Mouse (Mus musculus): ENCODE measurements around the gene Timm8b. TPM values are rescaled to one million over a fixed set of nuclear protein-coding genes. Genes with fewer than 3 reads are reported as not detected.

Timm8b gene
- polyA plus RNA-seq (2014; fragmentation: Nextera tagmentation; extraction: Ambion mirVana) = 301 and 326 TPM in 2 replicates

- Histone ChIP-seq H3K4me1 (ENCODE audit: control insufficient read depth, insufficient read depth, low read length) (peaks cover 3% of the 10 kb centered on the region; the same call in 1 of the 2 replicates), H3K36me3 (replicated peaks; ENCODE audit: control insufficient read depth, insufficient read depth, low read depth, low read length) (peaks cover 3% of the 10 kb centered on the region), H3K9me3 (replicated peaks; ENCODE audit: control insufficient read depth, low read length) (no peaks in the 10 kb centered on the region), H3K27ac (replicated peaks; ENCODE audit: low read depth, low read length) (peak within 1 kb of the TSS; percentile 70), H3K4me3 (ENCODE audit: low read depth, low read length) (peak within 1 kb of the TSS; percentile 87), H3K9ac (replicated peaks; ENCODE audit: low read length) (peak within 1 kb of the TSS; percentile 85), H3K4me2 (ENCODE audit: low read depth, low read length) (peak within 1 kb of the TSS; percentile 64), H3K27me3 (ENCODE audit: control insufficient read depth, insufficient read depth, low read length) (no peaks in the 10 kb centered on the region)
- under 1% methylated on average over 48 of the region's 48 CpGs for WGBS
- DNase-seq (ENCODE audit: low spot score) (peak; percentile 98), ATAC-seq (replicated peaks; ENCODE audit: insufficient number of reproducible peaks, low FRiP score, low TSS enrichment, low read depth) (peak; percentile 96)
Measured at GRCm38 (mm10) chr9:50603189-50603997, at the start of gene Timm8b, which contains the start of gene Sdhd. Gene Timm8b, plus strand, starts transcription at chr9:50603910. Gene Sdhd, minus strand, starts transcription at chr9:50603812.

GRCm38 (mm10) chr9:50554241-50555093, 49.2 kb upstream of the Timm8b start, which contains the start of gene Il18:
Gene Il18, plus strand, starts transcription at chr9:50554827.
- Histone ChIP-seq H3K4me1 (ENCODE audit: control insufficient read depth, insufficient read depth, low read length) (no peaks in the 10 kb centered on the region), H3K9ac (replicated peaks; ENCODE audit: low read length) (no peak within 1 kb of the TSS; the same call in 1 of the 2 replicates), H3K36me3 (replicated peaks; ENCODE audit: control insufficient read depth, insufficient read depth, low read depth, low read length) (no peaks in the 10 kb centered on the region), H3K4me2 (ENCODE audit: low read depth, low read length) (0 out of 2 replicates have a peak within 1 kb of the TSS, but pooled peaks have one; percentile 11), H3K27me3 (ENCODE audit: control insufficient read depth, insufficient read depth, low read length) (no peaks in the 10 kb centered on the region), H3K4me3 (ENCODE audit: low read depth, low read length) (no peak within 1 kb of the TSS), H3K27ac (replicated peaks; ENCODE audit: low read depth, low read length) (no peak within 1 kb of the TSS), H3K9me3 (replicated peaks; ENCODE audit: control insufficient read depth, low read length) (no peaks in the 10 kb centered on the region)
- DNase-seq (ENCODE audit: low spot score) (peak; percentile 54), ATAC-seq (replicated peaks; ENCODE audit: insufficient number of reproducible peaks, low FRiP score, low TSS enrichment, low read depth) (no peak)
- 23% methylated on average over 12 of the region's 12 CpGs for WGBS

- ATAC-seq (replicated peaks; ENCODE audit: insufficient number of reproducible peaks, low FRiP score, low TSS enrichment, low read depth) = no peak
- no peak within 1 kb of the TSS for H3K4me3 ChIP-seq (ENCODE audit: low read depth, low read length)
Measured at GRCm38 (mm10) chr9:50555094-50555446, 48.6 kb upstream of the Timm8b start, which contains the start of gene Bco2. Gene Bco2, minus strand, starts transcription at chr9:50555181.

GRCm38 (mm10) chr9:50561145-50561917, 42.4 kb upstream of the Timm8b start, which contains the start of gene Tex12:
Gene Tex12, minus strand, starts transcription at chr9:50561325.
- 84% methylated on average over 38 of the region's 38 CpGs for WGBS
- ATAC-seq (replicated peaks; ENCODE audit: insufficient number of reproducible peaks, low FRiP score, low TSS enrichment, low read depth) = no peak
- no peaks in the 10 kb centered on the region for H3K36me3 ChIP-seq (replicated peaks; ENCODE audit: control insufficient read depth, insufficient read depth, low read depth, low read length)
- no peaks in the 10 kb centered on the region for H3K9me3 ChIP-seq (replicated peaks; ENCODE audit: control insufficient read depth, low read length)
- H3K27me3 ChIP-seq (ENCODE audit: control insufficient read depth, insufficient read depth, low read length) = no peaks in the 10 kb centered on the region
- H3K9ac ChIP-seq (replicated peaks; ENCODE audit: low read length) = no peak within 1 kb of the TSS
- no peak for DNase-seq (ENCODE audit: low spot score)
- H3K4me1 ChIP-seq (ENCODE audit: control insufficient read depth, insufficient read depth, low read length) = no peaks in the 10 kb centered on the region
- H3K27ac ChIP-seq (replicated peaks; ENCODE audit: low read depth, low read length) = no peak within 1 kb of the TSS
- no peak within 1 kb of the TSS for H3K4me3 ChIP-seq (ENCODE audit: low read depth, low read length)
- H3K4me2 ChIP-seq (ENCODE audit: low read depth, low read length) = no peak within 1 kb of the TSS

More at GRCm38 (mm10) chr9:50555094-50555446, 48.6 kb upstream of the Timm8b start, which contains the start of gene Bco2:
- H3K27ac ChIP-seq (replicated peaks; ENCODE audit: low read depth, low read length) = no peak within 1 kb of the TSS
- no peak within 1 kb of the TSS; the same call in 1 of the 2 replicates for H3K9ac ChIP-seq (replicated peaks; ENCODE audit: low read length)
- H3K4me2 ChIP-seq (ENCODE audit: low read depth, low read length) = 0 out of 2 replicates have a peak within 1 kb of the TSS, but pooled peaks have one; percentile 11
- no peaks in the 10 kb centered on the region for H3K27me3 ChIP-seq (ENCODE audit: control insufficient read depth, insufficient read depth, low read length)
- no peak for DNase-seq (ENCODE audit: low spot score)
- no peaks in the 10 kb centered on the region for H3K4me1 ChIP-seq (ENCODE audit: control insufficient read depth, insufficient read depth, low read length)
- no peaks in the 10 kb centered on the region for H3K36me3 ChIP-seq (replicated peaks; ENCODE audit: control insufficient read depth, insufficient read depth, low read depth, low read length)
- WGBS = 16% methylated on average over 2 of the region's 2 CpGs
- H3K9me3 ChIP-seq (replicated peaks; ENCODE audit: control insufficient read depth, low read length) = no peaks in the 10 kb centered on the region

GRCm38 (mm10) chr9:50561918-50562360, 41.8 kb upstream of the Timm8b start:
- no peak overlapping the region for H3K4me2 ChIP-seq (ENCODE audit: low read depth, low read length)
- H3K27me3 ChIP-seq (ENCODE audit: control insufficient read depth, insufficient read depth, low read length) = no peaks in the 10 kb centered on the region
- no peak overlapping the region for H3K4me3 ChIP-seq (ENCODE audit: low read depth, low read length)
- WGBS = 78% methylated on average over 2 of the region's 2 CpGs
- ATAC-seq (replicated peaks; ENCODE audit: insufficient number of reproducible peaks, low FRiP score, low TSS enrichment, low read depth) = no peak
- no peak for DNase-seq (ENCODE audit: low spot score)
- no peaks in the 10 kb centered on the region for H3K9me3 ChIP-seq (replicated peaks; ENCODE audit: control insufficient read depth, low read length)
- no peaks in the 10 kb centered on the region for H3K36me3 ChIP-seq (replicated peaks; ENCODE audit: control insufficient read depth, insufficient read depth, low read depth, low read length)
- H3K9ac ChIP-seq (replicated peaks; ENCODE audit: low read length) = no peak overlapping the region
- no peak overlapping the region for H3K27ac ChIP-seq (replicated peaks; ENCODE audit: low read depth, low read length)
- H3K4me1 ChIP-seq (ENCODE audit: control insufficient read depth, insufficient read depth, low read length) = no peaks in the 10 kb centered on the region

- Histone ChIP-seq H3K27me3 (ENCODE audit: control insufficient read depth, insufficient read depth, low read length) (no peaks in the 10 kb centered on the region), H3K4me3 (ENCODE audit: low read depth, low read length) (no peak overlapping the region), H3K36me3 (replicated peaks; ENCODE audit: control insufficient read depth, insufficient read depth, low read depth, low read length) (no peaks in the 10 kb centered on the region), H3K4me1 (ENCODE audit: control insufficient read depth, insufficient read depth, low read length) (no peaks in the 10 kb centered on the region), H3K9ac (replicated peaks; ENCODE audit: low read length) (no peak overlapping the region), H3K4me2 (ENCODE audit: low read depth, low read length) (no peak overlapping the region), H3K27ac (replicated peaks; ENCODE audit: low read depth, low read length) (no peak overlapping the region), H3K9me3 (replicated peaks; ENCODE audit: control insufficient read depth, low read length) (no peaks in the 10 kb centered on the region)
- WGBS = 76% methylated on average over 7 of the region's 7 CpGs
- DNase-seq (ENCODE audit: low spot score) (no peak), ATAC-seq (replicated peaks; ENCODE audit: insufficient number of reproducible peaks, low FRiP score, low TSS enrichment, low read depth) (no peak)
Measured at GRCm38 (mm10) chr9:50565173-50565572, 38.5 kb upstream of the Timm8b start.

- Histone ChIP-seq H3K4me2 (ENCODE audit: low read depth, low read length) (no peak overlapping the region), H3K4me1 (ENCODE audit: control insufficient read depth, insufficient read depth, low read length) (no peaks in the 10 kb centered on the region), H3K36me3 (replicated peaks; ENCODE audit: control insufficient read depth, insufficient read depth, low read depth, low read length) (no peaks in the 10 kb centered on the region), H3K9ac (replicated peaks; ENCODE audit: low read length) (no peak overlapping the region), H3K27me3 (ENCODE audit: control insufficient read depth, insufficient read depth, low read length) (no peaks in the 10 kb centered on the region), H3K27ac (replicated peaks; ENCODE audit: low read depth, low read length) (no peak overlapping the region), H3K9me3 (replicated peaks; ENCODE audit: control insufficient read depth, low read length) (no peaks in the 10 kb centered on the region), H3K4me3 (ENCODE audit: low read depth, low read length) (no peak overlapping the region)
- DNase-seq (ENCODE audit: low spot score) (no peak), ATAC-seq (replicated peaks; ENCODE audit: insufficient number of reproducible peaks, low FRiP score, low TSS enrichment, low read depth) (no peak)
- WGBS = 70% methylated on average over 4 of the region's 4 CpGs
Measured at GRCm38 (mm10) chr9:50565940-50566339, 37.8 kb upstream of the Timm8b start.
